Mouse (Mus musculus): ENCODE results near the gene Nos3.
"Not testable (repeated sequence)": the region's sequence is repeated elsewhere in the genome, so short reads cannot be mapped to it uniquely, and the experiment has no call there.

Nos3 gene

DNA sequence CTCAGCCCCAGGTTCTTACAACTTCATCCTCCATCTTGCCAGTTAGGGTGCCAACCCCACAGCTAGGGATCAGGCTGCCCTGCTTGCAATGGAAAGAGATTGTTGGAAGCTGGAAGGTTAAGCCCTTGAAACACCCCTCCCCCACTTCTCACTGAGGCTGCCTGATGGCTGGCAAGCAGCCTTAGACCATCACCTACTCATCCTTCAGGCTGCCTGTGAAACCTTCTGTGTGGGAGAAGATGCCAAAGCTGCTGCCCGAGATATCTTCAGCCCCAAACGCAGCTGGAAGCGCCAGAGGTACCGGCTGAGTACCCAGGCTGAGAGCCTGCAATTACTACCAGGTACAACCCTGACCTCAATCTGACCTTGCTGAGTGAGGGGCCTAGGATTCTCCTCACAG, 14.9 kb downstream of the Nos3 start:
- DNase-seq = no peak

DNA sequence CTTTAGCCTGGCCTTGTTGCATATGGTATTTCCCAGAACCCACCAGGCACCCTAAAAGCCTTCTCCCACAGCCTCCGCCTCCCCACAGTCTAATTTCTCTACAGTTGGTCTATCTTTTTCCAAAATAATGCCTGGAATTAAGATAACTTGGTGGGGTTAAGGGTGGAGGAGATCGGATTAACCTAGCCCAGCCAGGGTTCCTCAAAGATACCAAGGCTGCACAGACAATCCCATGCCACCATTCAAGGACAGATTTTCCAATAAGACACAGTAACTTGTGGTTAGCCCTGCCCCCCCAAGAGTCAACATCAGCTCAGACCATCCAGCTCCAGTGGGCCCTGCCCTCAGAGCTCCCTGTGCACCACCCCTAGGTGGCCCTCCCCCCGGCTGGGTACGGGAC, 15.9 kb downstream of the Nos3 start:
- DNase-seq = no peak

- no peak for DNase-seq
These were observed 16.9 kb downstream of the Nos3 start for GRCm38 (mm10) chr5:24381486-24381885.

DNA sequence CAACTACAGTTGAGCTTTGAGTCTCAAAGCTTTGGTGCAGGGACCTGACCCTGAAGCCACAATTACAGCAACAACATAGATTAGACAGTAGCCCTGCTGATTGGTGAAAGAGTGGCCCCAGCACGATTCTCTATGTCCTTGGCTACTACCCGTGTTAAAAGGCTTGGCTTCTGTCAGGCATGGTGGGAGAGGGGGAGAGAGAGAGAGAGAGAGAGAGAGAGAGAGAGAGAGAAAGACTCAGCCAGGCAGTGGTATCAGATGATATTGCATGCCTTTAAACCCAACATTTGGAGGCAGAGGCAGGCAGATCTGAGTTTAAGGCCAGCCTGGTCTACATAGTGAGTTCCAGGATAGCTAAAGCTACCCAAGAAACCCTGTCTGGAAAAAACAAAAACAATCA, 17.4 kb downstream of the Nos3 start:
- DNase-seq = no peak

DNA sequence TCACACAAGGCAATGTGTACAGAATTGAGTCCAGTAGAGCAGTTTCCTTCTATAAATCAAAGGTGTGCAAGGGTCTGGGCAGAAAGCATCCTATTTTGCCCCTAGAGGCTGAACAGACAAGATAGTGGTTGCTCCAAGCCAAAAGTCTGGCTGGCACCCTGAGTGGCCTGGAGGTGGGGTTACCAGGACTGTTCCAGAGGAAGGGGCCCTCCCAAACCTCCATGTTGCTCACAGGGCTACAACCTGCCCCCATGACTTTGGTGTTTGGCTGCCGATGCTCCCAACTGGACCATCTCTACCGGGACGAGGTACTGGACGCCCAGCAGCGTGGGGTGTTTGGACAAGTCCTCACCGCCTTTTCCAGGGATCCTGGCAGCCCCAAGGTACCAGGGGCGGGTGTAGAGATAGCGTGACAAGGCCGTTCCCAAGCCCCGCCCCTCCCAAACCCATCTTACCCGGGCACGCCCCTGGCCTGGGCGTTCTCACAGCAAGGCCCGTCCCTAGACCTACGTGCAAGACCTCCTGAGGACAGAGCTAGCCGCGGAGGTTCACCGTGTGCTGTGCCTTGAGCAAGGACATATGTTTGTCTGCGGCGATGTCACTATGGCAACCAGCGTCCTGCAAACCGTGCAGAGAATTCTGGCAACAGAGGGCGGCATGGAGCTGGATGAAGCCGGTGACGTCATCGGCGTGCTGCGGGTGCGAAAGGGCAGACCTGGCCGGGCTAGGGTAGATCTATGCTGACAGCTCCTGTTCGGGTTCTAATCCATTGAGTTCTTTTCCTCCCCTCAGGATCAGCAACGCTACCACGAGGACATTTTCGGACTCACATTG, 18.6 kb downstream of the Nos3 start:
- DNase-seq = peak; percentile 96

DNA sequence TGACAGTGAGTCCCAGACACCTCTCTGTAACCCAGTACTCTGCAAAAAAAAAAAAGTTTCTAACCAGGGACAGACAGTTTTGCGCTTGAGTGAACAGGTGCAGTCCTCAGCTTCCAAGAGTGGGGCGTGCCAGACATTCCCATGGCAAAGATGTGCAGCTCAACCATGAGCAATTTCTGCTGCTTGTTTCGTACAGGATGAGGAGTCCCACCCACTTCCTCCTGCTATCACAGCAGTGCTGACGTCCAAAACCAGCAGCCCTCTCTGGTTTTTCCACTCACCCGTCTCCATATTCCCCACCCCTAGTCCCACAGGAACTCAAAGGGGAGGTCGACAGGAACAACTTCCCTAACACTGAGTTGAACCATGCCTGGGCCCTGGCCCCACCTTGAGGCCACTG, 19.8 kb downstream of the Nos3 start:
- DNase-seq = no peak

DNA sequence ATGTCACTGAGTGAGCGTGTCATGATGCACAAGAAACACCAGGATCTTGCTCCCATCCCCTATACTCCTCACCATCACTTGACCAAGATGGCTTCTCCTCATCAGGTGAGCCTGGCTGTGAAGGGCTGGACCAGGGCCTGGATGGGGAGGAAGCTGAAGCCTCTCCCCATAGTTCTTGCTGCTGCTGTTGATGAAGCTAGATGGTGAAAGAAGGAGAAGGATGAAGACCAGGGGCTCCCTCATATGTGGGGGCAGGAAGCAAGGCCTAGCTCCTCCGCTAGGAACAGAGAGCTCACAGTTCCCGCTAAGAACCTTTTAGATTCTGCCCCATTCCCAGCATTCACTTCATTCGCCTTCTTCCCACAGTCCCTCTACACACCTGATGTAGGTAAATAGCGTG, 20.8 kb downstream of the Nos3 start:
- no peak for DNase-seq

GRCm38 (mm10) chr5:24385887-24386550, 21.4 kb downstream of the Nos3 start:
- DNase-seq = no peak

GRCm38 (mm10) chr5:24387264-24388241, 22.9 kb downstream of the Nos3 start:
- peak; percentile 74 for DNase-seq

DNA sequence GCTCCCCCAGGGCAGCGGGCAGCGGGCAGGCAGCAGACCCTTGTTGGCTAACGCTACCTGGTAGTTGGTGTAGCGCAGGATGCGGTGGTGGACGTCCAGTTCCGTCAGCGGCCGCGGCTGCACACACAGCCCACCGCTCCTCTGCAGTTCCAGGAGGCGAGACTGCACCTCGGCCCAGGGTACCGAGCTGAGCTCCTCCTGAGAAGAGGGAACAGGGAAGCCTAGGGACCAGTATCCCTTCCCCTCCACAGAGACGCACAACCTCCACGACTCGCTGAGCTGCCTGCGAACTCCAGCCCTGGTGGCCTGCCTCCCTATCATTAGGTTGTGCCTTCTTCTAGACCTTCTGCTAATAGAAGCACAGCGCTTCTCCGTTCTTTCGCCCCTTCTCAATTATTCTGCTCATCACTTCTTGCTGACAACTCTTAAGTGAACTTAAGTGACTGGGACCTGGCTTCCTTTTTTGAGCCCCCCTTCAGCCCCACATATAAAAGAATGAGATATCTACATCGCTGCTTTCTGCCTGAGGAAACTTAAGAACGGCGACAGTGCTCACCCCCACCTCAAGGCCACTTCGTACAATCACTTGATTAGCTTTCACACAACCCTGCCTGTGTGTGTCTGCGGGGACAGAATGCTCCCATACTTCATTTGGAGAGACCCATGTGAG, 23.8 kb downstream of the Nos3 start:
- DNase-seq = no peak

GRCm38 (mm10) chr5:24389011-24389657, 24.5 kb downstream of the Nos3 start:
- DNase-seq = peak; percentile 54

DNA sequence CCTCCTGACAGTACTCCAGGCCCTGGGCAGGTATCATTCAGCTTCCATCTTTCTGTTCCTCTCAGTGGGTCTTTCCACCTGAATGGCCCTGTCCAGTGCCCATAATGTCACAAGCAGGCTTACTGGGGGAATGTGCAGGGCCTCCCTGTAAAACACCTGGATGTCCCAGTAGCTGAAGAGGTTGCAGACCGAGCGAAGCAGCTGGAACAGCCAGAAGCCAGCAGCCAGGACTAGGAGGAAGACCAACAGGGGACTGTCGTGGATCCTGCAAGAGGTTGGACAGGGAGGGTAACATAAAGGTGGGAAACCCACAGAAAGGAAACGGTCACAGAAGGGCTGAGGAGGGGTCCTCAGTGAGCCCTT, 25.0 kb downstream of the Nos3 start:
- DNase-seq = no peak

GRCm38 (mm10) chr5:24391864-24392263, 27.3 kb downstream of the Nos3 start, which contains the start of gene Atg9b:
Gene Atg9b (minus strand): TSS chr5:24392143.
- DNase-seq = no peak

GRCm38 (mm10) chr5:24392724-24393123, 28.1 kb downstream of the Nos3 start:
- DNase-seq = no peak

GRCm38 (mm10) chr5:24393392-24393997, 28.9 kb downstream of the Nos3 start, which contains the start of gene Abcb8:
Gene Abcb8 (plus strand): TSS chr5:24393663.
- peak; percentile 91 for DNase-seq

GRCm38 (mm10) chr5:24394165-24394894, 29.7 kb downstream of the Nos3 start:
- DNase-seq = peak; percentile 90

DNA sequence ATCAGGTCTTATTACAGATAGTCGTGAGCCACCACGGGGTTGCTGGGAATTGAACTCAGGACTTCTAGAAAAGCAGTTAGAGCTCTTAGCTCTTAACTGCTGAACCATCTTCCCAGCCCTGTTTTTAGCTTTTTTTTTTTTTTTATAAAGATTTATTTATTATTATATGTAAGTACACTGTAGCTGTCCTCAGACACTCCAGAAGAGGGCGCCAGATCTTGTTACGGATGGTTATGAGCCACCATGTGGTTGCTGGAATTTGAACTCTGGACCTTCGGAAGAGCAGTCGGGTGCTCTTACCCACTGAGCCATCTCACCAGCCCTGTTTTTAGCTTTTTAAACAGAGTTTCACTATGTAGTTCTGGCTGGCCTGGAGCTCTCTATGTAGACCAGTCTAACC, 31.6 kb downstream of the Nos3 start:
- not testable (repeated sequence) for DNase-seq

DNA sequence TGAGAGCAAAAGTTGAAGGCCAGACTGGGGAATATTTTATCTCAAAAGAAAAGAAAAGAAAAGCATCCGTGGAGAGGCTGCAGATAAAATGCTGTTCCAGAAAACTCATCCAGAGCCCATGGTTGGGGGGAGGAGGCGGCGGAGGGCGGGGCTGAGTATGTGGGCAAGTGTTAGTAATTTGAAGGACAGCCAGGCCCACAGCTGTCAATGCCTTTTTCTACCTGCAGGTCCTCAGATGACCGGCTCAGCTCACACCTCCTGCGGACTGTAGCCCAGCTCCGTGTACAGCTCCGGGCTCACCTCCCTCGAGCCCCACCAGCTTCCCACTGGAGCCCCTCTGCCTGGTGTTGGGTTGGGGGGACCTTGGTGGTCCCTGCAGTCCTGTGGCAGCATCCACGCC, 35.1 kb downstream of the Nos3 start:
- no peak for DNase-seq

DNA sequence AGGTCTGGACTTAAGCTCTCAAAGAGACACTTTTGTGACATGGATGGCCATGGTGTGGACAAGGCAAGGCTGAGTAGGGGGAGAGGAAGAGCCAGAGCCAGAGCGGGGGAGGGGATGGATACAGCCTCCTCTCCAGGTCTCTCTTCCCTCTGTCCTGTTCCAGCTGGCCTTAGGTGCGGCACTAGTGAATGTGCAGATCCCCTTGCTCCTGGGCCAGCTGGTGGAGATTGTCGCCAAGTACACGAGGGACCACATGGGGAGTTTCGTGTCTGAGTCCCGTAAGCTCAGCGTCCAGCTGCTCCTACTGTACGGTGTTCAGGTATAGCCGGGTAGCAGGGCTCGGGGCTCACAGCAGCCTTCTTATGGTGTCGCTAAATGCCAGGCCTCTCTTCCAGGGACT, 35.8 kb downstream of the Nos3 start:
- DNase-seq = no peak

DNA sequence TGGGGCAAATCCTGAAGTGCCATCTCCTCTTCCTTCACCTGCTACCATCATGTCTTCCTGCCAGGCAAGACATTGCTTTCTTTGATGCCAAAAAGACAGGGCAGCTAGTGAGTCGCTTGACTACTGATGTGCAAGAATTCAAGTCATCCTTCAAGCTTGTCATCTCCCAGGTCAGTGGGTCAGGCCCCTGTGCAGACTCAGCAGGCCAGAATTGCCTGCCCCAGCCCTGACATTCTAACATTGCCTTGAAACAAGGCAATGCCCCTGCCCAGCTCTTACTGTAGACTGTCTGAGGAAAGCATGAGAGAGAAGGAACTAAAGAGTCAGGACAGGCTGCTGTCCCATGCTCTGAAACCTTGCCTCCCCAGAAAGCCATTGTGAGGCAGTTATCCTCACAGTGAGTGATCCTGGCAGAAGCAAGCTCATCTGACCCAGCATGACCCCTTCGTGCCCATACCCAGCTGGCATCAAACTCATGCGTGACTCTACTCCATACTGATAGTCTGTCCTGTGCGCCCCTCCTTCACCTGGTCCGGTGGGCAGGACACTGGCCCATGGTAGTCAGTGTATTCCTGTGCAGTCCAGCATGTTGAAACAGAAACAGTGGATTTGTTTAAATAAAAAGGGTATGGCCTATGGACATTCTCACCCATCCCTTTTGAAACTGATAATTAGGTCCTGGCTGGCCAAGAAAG, 36.4 kb downstream of the Nos3 start:
- DNase-seq = no peak

All from thymus, postnatal 4 days (tissue).